Mouse (Mus musculus) myocyte (in vitro differentiated cells): Measurements from ENCODE around the gene Aqp8. TPM values are rescaled to one million over a fixed set of nuclear protein-coding genes. Genes with fewer than 3 reads are reported as not detected.

Source experiments
- H3K27me3 ChIP-seq: one replicate; pipeline ENCODE4 v1.6.1; 2011; ENCODE audit not compliant: control insufficient read depth, insufficient read depth, insufficient read length
- H3K36me3 ChIP-seq: one replicate; pipeline ENCODE4 v1.6.1; 2011; ENCODE audit not compliant: control insufficient read depth, insufficient read depth
- H3K4me2 ChIP-seq: one replicate; pipeline ENCODE4 v1.6.1; 2011; ENCODE audit warnings: low read depth, control low read depth
- H3K4me3 ChIP-seq: one replicate; pipeline ENCODE4 v1.5.1; 2011; ENCODE audit warnings: mild to moderate bottlenecking, control low read depth, moderate library complexity
- H3K79me2 ChIP-seq: one replicate; pipeline ENCODE4 v1.6.1; 2011; ENCODE audit not compliant: control insufficient read depth, insufficient read depth
- H3ac ChIP-seq: one replicate; pipeline ENCODE4 v1.6.1; 2011; ENCODE audit not compliant: control insufficient read depth, insufficient read length
- CEBPB ChIP-seq: IDR thresholded peaks from 2 replicates; pipeline ENCODE4 v1.6.1; 2011; ENCODE audit warnings: mild to moderate bottlenecking, moderate library complexity; ENCODE audit not compliant: poor library complexity, insufficient read depth, severe bottlenecking
- E2F4 ChIP-seq: IDR thresholded peaks from one replicate; pipeline ENCODE4 v1.6.1; 2011; ENCODE audit warnings: mild to moderate bottlenecking, control low read depth, moderate library complexity; ENCODE audit not compliant: insufficient read depth
- MAX ChIP-seq: IDR thresholded peaks from one replicate; pipeline ENCODE4 v1.6.1; 2011; ENCODE audit warnings: low read depth, mild to moderate bottlenecking, control low read depth
- MYOD1 ChIP-seq, 3 experiments: IDR thresholded peaks; one replicate each; pipeline ENCODE4 v1.6.1; 2011; ENCODE audit warnings: control low read depth in 2 of 3, low read depth in 2 of 3, mild to moderate bottlenecking in 2 of 3, moderate library complexity in 1 of 3; ENCODE audit not compliant: insufficient read length in 2 of 3, control insufficient read depth in 1 of 3
- MYOG ChIP-seq, 3 experiments: IDR thresholded peaks; one replicate each; pipeline ENCODE4 v1.6.1; 2011; ENCODE audit warnings: control low read depth in 2 of 3, low read depth in 2 of 3, mild to moderate bottlenecking in 2 of 3; ENCODE audit not compliant: insufficient read length in 2 of 3, control insufficient read depth in 1 of 3, insufficient read depth in 1 of 3
- POLR2A ChIP-seq: IDR thresholded peaks from one replicate; pipeline ENCODE4 v1.6.1; 2011; ENCODE audit warnings: low read depth, mild to moderate bottlenecking, control low read depth, moderate library complexity; ENCODE audit not compliant: insufficient read length
- POLR2AphosphoS2 ChIP-seq: IDR thresholded peaks from one replicate; pipeline ENCODE4 v1.6.1; 2011; ENCODE audit warnings: low read depth, control low read depth; ENCODE audit not compliant: insufficient read length
- REST ChIP-seq: IDR thresholded peaks from one replicate; pipeline ENCODE4 v1.6.1; 2011; ENCODE audit warnings: mild to moderate bottlenecking, control low read depth, moderate library complexity; ENCODE audit not compliant: insufficient read depth, insufficient read length
- SRF ChIP-seq: IDR thresholded peaks from one replicate; pipeline ENCODE4 v1.6.1; 2011; ENCODE audit warnings: low read depth; ENCODE audit not compliant: control insufficient read depth, insufficient read length
- TCF12 ChIP-seq: IDR thresholded peaks from one replicate; pipeline ENCODE4 v1.6.1; 2011; ENCODE audit warnings: mild to moderate bottlenecking, control low read depth; ENCODE audit not compliant: poor library complexity, insufficient read depth, severe bottlenecking
- TCF3 ChIP-seq: IDR thresholded peaks from one replicate; pipeline ENCODE4 v1.6.1; 2011; ENCODE audit warnings: low read depth, control low read depth; ENCODE audit not compliant: insufficient read length
- USF1 ChIP-seq: IDR thresholded peaks from one replicate; pipeline ENCODE4 v1.6.1; 2011; ENCODE audit warnings: low read depth, mild to moderate bottlenecking, control low read depth, moderate library complexity
- polyA plus RNA-seq: library from polyadenylated mRNA; unstranded; fragments of >200 nt; fragmentation: generic; extraction: Trizol; gene quantifications from one replicate; pipeline ENCODE4 v1.2.1, GENCODE M21; 2012; ENCODE audit warnings: missing spikeins

The Aqp8 gene
- polyA plus RNA-seq, 1 experiment = not detected

DNA sequence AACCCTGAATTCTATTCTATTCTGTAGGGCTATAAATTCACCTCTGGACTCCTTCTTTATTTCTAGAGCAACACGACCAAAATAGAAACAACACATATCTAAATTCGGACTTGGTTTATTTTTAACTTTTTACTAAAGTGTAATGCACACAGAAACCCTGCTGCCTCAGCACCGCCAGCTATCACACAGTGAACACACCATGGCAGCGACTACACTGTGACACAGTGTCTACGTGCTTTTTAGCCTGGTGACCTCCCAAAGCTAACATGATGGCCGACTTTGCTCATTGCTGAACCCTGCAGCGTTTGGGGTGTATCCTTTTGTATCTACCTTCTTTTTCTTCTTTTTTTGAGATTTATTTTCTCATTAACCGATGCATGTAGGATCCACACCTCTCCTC, 9.0 kb upstream of the Aqp8 start:
- no peak overlapping the region for H3K4me3 ChIP-seq
- TF ChIP-seq REST (no peak), E2F4 (no peak), MYOD1 (IDR thresholded peaks at IDR 0.05; ENCODE audit: control insufficient read depth in 1 of 3, insufficient read length in 2 of 3, low read depth in 2 of 3) (no peak), CEBPB (no peak), TCF12 (no peak), USF1 (no peak), POLR2AphosphoS2 (no peak), MYOG (IDR thresholded peaks at IDR 0.05; ENCODE audit: control insufficient read depth in 1 of 3, insufficient read depth in 1 of 3, insufficient read length in 2 of 3, low read depth in 2 of 3) (no peak), TCF3 (no peak), SRF (no peak), MAX (no peak), POLR2A (no peak)
- no peak overlapping the region for H3ac ChIP-seq
- H3K36me3 ChIP-seq = no peaks in the 10 kb centered on the region
- H3K79me2 ChIP-seq = no peaks in the 10 kb centered on the region
- no peaks in the 10 kb centered on the region for H3K27me3 ChIP-seq
- H3K4me2 ChIP-seq = no peak overlapping the region

DNA sequence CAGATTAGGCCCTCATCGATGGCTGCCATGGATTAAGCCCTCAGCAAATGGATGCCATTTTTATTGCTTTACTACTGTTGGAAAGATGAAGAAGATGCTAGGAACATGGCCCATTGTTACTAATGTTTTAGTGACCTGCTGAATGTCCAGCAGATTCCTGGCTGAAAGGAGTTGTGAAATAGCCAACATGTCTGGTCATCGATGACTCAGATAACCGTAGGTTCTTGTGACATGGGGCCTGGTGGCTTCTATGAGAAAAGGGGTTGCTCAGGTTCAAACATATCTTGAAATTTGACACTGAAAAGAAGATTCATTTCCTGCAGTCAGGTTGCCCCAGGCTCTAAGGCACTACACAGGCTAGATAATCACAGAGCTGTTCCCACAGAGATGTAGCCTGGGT, 7.0 kb upstream of the Aqp8 start:
- Histone ChIP-seq H3K4me3 (no peak overlapping the region), H3ac (no peak overlapping the region), H3K36me3 (no peaks in the 10 kb centered on the region), H3K79me2 (no peaks in the 10 kb centered on the region), H3K4me2 (no peak overlapping the region), H3K27me3 (no peaks in the 10 kb centered on the region)
- TF ChIP-seq TCF12 (no peak), E2F4 (no peak), POLR2A (no peak), CEBPB (no peak), REST (no peak), TCF3 (no peak), MYOG (IDR thresholded peaks at IDR 0.05; ENCODE audit: control insufficient read depth in 1 of 3, insufficient read depth in 1 of 3, insufficient read length in 2 of 3, low read depth in 2 of 3) (no peak), MYOD1 (IDR thresholded peaks at IDR 0.05; ENCODE audit: control insufficient read depth in 1 of 3, insufficient read length in 2 of 3, low read depth in 2 of 3) (no peak), POLR2AphosphoS2 (no peak), SRF (no peak), MAX (no peak)

DNA sequence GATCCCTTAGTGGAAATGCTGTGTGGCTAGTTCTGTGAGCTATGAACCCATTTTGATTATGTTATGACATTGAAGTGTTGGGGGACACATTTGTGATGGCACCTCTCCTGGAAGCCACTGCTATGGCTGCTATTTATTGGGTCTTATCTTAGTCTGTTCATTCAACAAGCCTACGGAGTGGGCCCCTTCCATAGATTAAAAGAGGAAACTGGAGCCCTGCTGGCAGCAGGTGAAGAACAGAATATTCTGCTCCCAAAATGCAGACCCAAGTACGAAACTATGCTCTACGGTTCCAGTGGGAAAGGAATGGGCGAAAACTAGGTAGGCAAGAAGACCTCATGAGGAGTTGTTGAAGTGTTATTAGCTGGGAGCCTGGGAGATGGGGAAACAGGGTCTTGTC, 3.8 kb upstream of the Aqp8 start:
- no peak overlapping the region for H3K4me3 ChIP-seq

DNA sequence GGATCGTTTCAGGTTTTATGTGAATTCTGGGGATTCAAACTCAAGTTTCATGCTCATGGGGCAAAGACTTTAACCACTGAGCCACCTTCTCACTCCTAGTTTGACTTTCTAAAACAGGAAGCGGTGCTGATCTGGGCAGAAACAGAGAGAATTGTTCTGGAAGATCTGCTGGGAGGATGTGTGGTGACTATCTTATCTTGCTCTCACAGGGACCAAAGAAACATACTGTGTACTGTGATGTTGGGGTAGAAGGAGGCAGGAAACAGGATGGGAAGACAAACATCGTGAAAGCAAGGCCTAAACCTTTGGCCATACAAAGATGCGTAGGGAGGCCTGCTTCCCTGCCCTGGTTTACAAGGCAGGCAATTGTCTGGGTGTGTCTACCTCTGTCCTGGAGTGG, 2.8 kb upstream of the Aqp8 start:
- TF ChIP-seq MAX (no peak), POLR2A (no peak), TCF3 (no peak), MYOG (IDR thresholded peaks at IDR 0.05; ENCODE audit: control insufficient read depth in 1 of 3, insufficient read depth in 1 of 3, insufficient read length in 2 of 3, low read depth in 2 of 3) (no peak), CEBPB (no peak), POLR2AphosphoS2 (no peak), USF1 (no peak), REST (no peak), MYOD1 (IDR thresholded peaks at IDR 0.05; ENCODE audit: control insufficient read depth in 1 of 3, insufficient read length in 2 of 3, low read depth in 2 of 3) (no peak)
- Histone ChIP-seq H3K79me2 (no peaks in the 10 kb centered on the region), H3ac (no peak overlapping the region), H3K4me3 (no peak overlapping the region), H3K4me2 (no peak overlapping the region), H3K27me3 (peaks cover 3% of the 10 kb centered on the region), H3K36me3 (no peaks in the 10 kb centered on the region)

More for the DNA sequence above, 3.8 kb upstream of the Aqp8 start:
- TF ChIP-seq MAX (no peak), MYOD1 (IDR thresholded peaks at IDR 0.05; ENCODE audit: control insufficient read depth in 1 of 3, insufficient read length in 2 of 3, low read depth in 2 of 3) (no peak)
- no peaks in the 10 kb centered on the region for H3K36me3 ChIP-seq
- no peaks in the 10 kb centered on the region for H3K79me2 ChIP-seq
- H3K4me2 ChIP-seq = no peak overlapping the region
- no peaks in the 10 kb centered on the region for H3K27me3 ChIP-seq
- no peak overlapping the region for H3ac ChIP-seq

DNA sequence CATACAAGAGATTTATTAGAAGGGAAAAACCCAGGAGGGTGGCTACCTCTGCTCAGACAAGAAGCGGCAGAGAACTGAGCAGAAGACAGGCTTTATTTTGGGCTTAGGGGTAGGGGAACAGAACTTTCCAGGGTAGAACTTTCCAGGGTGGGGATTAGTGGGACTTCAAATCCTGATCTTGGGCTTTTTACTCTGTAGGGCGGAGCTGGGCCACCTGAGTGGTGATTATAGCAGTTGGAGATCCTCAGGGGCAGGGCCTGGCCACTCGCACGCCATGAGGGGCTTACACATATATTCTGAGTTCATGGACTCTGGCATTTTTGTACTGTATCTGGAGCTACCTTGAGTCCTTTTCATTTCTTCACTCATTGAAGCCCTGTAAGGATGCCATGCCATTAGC, 775 bp upstream of the Aqp8 start:
- H3K4me3 ChIP-seq = no peak overlapping the region
- peaks cover 3% of the 10 kb centered on the region for H3K27me3 ChIP-seq
- no peaks in the 10 kb centered on the region for H3K36me3 ChIP-seq
- H3K79me2 ChIP-seq = no peaks in the 10 kb centered on the region
- H3K4me2 ChIP-seq = no peak overlapping the region
- TF ChIP-seq USF1 (no peak), MYOD1 (IDR thresholded peaks at IDR 0.05; ENCODE audit: control insufficient read depth in 1 of 3, insufficient read length in 2 of 3, low read depth in 2 of 3) (no peak), E2F4 (no peak)
- H3ac ChIP-seq = no peak overlapping the region
